Mouse (Mus musculus) heart, adult 18-20 months (tissue): ENCODE results near the gene Galntl6. TPM values are rescaled to one million over a fixed set of nuclear protein-coding genes. Genes with fewer than 3 reads are reported as not detected.
"Not testable (repeated sequence)": the region's sequence is repeated elsewhere in the genome, so short reads cannot be mapped to it uniquely, and the experiment has no call there.

Experiments
- DNase-seq, 2 experiments: peaks; one replicate each; pipeline ENCODE4 v3.0.0; 2021 to 2022; ENCODE audit warnings: mixed read lengths in 1 of 2
- total RNA-seq, 2 experiments: library from RNA; stranded (reverse); gene quantifications; 2 replicates each; pipeline ENCODE4 v1.2.3; 2021

Gene Galntl6
- total RNA-seq, 2 experiments from 2014 or later: not detected

DNA sequence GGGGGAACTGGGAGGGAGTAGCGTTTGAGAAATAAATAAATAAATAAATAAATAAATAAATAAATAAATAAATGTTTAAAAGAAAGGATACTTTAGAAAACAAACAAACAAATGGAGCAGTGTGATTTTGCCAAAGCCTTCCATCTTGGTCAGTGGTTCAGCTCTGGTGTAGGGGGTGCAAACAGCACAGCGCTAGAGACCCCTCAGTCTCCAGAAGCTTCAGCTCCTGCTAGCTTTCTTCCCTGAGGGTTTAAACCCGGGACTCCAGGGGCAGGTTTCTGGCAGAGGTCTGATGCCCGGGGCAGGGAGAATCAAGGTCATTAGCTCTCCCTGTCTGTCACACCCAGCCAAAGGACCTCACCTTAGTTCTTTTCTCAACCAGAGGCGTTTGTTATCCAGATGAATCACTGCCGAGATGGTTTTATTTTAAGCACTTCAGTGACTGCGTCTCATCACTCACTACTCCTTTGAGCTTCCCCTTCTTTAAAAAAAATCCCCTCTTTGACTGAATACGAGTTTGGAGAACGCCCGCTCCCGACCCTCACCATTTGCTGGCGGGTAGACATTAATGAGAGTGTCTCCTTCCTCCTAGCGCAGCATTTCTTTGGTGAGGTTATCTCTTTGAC, 1146.6 kb downstream of the Galntl6 start:
- DNase-seq: no peak

DNA sequence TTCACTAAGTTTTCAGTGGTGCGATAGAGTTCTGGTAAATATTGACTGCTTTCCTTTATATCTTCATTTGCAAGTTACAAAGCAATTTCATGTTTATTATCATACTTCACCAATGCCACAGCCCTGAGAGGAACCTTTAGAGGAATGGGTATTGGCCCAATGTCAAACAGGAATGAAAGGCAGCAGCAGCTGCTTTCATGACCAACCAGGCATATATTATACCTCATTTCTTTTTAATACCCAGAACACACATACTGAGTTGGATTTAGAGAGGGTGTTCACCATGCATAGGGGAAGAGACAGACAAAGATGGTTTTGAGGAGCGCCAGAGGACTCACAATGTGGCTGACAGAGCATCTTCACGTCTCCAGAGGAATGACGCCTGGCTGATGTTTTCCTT, 1147.2 kb downstream of the Galntl6 start:
- no peak for DNase-seq

DNA sequence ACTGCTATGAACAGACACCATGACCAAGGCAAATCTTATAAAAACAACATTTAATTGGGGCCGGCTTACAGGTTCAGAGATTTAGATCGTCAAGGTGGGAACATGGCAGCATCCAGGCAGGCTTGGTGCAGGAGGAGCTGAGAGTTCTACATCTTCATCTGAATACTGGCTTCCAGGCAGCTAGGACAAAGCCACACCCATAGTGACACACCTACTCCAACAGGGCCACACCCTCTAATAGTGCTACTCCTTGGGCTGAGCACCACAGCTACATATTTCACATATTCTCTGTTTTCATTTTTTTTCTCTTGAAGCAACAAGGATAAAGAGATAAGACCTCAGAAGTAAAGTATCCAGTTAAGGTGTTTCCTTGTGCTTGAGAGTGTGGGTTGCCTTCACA, 1149.8 kb downstream of the Galntl6 start:
- not testable (repeated sequence) for DNase-seq

DNA sequence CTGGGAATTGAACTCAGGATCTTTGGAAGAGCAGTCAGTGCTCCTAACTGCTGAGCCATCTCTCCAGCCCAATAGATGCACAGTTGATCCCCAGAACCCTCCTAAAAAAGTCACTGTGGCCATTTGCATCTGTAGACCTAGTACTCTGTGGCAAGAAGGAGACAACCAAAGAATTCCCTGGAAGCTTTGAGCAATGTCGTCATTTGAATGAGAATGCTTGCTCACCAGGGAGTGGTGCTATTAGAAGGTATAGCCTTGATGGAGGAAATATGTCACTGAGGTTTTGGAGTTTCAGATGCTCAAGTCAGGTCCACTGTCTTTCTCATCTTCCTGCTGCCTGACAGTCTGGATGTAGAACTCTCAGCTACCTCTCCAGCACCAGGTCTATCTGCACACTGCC, 1151.5 kb downstream of the Galntl6 start:
- no peak for DNase-seq

DNA sequence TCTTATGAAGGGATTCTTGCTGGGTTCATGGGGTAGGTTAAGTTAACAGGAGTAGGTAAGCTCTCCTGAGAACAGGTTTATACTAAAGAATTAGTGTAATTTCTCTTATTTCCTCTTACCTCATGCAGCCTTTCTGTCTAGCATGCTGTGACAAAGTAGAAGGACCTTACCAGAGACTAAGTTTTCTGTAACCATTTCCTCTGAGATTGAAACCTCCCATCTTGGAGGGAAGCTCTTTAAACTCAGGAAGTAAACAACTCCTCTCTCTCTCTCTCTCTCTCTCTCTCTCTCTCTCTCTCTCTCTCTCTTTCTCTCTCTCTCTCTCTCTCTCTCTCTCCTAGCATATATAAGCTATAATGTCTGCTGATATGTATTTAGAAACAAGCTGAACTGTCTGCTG, 1153.6 kb downstream of the Galntl6 start:
- no peak for DNase-seq

DNA sequence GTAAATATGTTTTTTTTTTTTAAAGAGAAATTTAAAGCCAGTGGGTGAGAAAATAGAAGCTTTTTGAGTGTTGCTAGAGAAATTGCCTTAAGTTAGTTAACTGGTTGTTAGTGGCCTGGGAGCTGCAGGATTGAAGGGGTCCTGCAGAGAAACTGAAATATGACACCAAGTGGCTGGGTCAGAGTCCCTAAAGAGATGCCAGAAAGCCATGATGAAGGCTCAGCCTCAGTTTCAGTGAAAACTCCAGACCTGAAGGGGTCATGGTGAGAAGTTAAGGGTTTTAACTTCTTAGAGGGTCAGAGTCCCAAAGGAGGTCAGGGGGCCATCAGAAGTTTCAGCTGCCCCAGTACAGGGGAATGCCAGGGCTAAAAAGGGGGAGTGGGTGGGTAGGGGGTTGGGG, 1155.0 kb downstream of the Galntl6 start:
- DNase-seq: no peak

DNA sequence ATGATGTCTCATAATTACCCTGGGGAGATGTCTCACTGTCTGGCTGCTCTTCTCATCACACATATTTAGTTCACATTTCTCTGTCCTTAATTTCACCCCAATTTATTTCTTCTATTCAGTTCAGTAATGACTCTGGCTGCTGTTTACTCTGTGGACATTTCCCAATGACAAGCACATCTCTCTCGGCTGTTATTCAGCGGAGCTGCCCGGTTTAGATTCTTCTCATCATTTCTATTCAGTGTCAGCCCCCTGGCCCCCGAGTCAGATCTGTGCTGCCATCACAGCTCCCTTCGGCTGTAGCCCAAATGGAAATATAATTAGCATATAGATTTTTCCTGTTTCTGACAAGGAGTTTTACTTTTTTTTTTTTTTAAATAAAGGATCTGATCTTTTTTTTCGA, 1158.4 kb downstream of the Galntl6 start:
- no peak for DNase-seq

DNA sequence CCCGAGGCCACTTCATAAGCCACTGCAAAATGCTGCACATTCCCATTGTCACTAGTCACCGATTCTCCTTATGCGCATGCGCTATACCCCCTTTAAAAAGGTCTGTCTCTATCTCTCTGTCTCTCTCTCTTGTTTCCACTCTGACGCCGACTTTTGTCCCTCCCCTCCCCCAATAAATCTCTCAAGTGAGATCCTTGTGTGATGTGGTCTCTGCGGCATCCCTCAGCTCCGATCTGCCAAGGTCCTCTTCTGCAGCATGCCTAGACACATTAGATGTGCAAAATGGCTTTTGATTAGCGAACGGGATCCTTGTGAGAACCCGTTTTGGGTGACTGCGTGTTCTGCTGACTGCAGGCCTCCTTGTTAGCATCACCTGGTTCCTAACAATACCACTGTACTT, 1168.8 kb downstream of the Galntl6 start:
- no peak for DNase-seq

DNA sequence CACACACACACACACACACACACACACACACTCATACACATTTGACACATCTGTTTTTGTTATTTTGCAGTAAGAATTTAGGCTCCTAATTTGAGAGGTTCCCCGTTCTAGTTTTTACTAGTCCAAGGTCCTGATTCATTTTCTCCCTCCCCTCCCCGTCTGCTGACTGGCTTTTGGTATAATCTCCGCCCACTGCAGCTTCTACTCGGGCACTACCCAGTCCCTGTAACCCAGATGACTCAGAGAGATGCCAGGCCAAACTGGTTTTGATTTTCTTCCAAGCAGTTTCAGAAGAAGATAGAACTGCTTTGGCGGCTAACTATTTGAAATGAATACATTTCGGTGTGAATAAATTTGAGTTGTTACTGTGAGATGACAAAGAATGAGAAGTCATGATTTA, 1170.5 kb downstream of the Galntl6 start:
- peak in 1 of 2 experiments; percentile 26 for DNase-seq

DNA sequence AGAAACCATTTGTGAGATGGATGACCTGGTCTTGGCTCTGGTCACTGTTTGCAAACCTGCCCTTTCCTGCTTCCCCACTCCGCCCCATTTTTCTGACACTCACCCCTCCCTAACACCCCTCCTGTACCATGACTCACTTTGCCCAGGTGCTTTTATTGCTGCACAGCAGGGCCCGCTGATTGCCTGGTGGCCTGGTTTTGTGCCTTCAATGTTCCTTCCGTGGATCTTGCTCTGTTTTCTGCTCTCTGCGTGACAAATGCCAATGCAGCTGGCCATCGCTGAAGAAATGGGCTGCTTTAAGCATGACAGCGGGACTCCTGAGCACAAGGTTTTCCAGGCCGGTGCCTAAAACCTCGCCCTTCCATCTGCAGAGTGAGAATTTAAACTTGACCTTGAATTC, 1171.1 kb downstream of the Galntl6 start:
- DNase-seq: no peak

DNA sequence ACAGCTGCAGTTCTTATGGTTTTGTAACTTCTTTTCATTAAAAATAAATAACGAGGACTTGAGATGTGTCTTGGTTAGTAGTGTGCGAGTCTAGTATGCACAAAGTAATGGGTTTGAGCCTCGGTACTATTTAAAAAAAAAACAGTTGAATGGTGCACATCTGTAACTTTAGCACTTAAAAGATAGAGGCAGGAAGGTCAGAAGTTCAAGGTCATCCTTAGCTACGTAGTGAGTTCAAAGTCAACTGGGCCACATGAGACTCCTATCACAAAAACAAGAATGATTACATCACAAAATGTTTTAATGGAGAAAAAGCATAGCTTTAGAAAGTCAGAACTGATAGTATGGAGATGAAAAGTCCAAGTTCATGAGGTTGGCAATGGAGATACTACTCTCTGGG, 1175.2 kb downstream of the Galntl6 start:
- DNase-seq: no peak

DNA sequence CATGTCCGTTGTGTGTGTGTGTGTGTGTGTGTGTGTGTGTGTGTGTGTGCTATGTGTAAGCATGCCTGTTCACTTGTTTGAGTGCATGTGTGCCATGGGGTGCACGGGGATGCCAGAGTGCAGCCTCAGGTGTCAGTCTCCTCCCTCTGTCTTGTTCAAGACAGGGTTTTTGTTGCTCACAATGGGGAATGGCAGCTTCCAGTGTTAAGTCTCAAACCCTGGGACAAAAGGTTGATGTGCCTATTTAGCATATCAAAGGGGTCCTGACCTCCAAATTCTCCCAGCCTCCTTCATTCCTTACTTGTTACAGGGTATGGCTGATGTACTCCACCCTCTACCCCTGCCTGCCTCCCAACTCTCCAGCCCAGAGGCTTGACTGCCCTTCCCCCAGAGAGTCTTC, 1179.6 kb downstream of the Galntl6 start:
- DNase-seq: no peak

DNA sequence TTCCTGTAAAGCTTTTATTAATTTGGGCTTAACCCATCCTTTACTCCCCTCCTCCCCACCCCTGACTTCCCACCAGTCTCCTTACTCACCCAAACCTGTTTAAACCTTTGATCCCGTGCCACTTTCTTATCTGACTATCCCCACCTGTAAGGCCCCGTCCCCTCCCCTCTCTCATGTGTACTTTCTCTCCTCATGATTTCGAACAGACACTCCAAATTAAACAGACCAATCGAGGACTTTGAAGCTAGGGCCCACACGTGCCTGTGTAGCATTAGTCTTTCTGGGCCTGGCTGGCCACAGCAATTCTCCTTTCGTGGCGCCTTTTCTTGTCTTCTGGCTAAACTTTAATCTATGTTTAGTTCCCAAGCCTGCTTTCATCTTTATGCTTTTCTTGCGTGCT, 1180.8 kb downstream of the Galntl6 start:
- no peak for DNase-seq

DNA sequence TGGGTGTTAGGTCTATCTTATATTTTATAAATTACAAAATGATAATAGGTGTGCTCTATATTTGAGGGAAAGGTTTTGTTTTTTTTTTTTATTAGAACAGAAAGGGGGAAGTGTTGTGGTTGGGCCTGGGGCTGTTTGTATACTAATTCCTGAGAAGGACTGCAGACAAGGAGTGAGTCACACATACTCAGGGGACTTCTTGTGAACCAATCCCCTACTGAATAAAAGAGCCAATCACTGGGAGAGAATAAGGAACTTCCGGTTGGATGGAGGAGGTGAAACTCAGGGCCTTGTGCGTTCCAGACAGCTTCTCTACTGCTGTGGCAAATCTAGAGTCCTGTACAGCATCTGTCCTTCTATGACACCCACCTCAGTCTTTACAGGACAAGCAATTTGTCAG, 1184.2 kb downstream of the Galntl6 start:
- no peak for DNase-seq

DNA sequence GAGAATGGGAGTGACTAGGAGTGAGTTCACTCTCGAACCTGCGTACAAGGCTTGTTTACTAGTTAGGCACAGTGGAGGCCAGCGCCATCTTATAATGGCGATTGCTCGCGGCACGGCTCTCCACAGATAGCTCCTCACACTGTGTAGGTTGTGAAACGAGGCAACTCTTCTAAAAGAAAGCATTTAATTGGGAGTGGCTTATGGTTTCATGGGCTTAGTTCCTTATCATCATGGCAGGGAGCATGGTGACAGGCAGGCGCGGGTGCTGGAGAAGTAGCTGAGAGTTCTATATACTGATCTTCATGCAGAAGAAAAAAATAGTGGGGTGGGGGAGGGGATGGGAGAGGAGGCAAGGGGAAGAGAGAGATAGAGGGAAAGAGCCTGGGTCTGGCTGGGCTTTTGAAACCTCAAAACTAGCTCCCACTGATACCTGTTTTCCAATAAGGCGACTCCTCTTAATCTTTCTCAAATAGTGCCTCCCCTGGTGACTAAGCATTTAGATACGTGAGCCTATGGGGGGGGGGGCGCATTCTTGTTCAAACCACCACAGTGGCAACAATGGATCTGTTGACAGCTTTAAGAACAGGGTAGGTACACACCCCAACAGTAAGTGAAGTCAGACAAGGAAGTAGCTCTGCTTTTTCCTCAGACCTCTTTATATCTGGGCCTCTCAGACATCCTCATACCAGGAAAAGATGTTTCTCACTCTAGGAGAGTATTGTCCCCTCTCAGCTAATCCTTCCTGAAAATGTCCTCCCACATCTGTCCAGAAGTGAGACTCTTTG, 1187.4 kb downstream of the Galntl6 start:
- DNase-seq: no peak

Other genes starting within 250 kb of the Galntl6 start
- gene BC030500, start 885 bp downstream of the Galntl6 start, total RNA-seq: not detected